Mouse (Mus musculus): ENCODE measurements around the gene Clmn. TPM values are rescaled to one million over a fixed set of nuclear protein-coding genes. Genes with fewer than 3 reads are reported as not detected.
A peak's percentile ranks its signal among the peaks of the same experiment; 100 is the strongest.
"Not testable (repeated sequence)": the region's sequence is repeated elsewhere in the genome, so short reads cannot be mapped to it uniquely, and the experiment has no call there.

The Clmn gene
- polyA plus RNA-seq, 1 experiment from 2014 or later, result 2.5 TPM

DNA sequence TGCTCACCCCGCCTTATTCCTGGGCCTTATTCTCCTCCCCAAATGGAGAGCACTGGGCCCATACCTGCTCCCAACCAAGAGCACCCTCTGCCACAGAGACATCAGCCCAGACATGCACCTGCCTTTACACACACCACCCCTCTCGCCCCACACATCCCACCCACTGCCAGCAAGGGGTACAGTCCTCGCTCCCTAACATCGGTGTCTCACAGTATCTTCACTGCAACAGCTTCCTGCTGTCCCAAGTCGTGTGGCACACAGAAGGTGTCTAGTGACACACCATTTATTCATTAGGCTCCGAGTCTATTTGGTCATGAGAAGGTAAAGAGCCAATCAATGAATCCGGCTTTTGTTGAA, 34.6 kb downstream of the Clmn start:
- Histone ChIP-seq H3K27ac (ENCODE audit: low read depth, low read length) (no peak overlapping the region), H3K4me1 (ENCODE audit: control insufficient read depth, insufficient read depth, low read length) (0 out of 2 replicates have a peak, but pooled peaks cover 2% of the 10 kb centered on the region), H3K27me3 (ENCODE audit: control insufficient read depth, insufficient read depth, low read length) (no peaks in the 10 kb centered on the region), H3K9me3 (ENCODE audit: control insufficient read depth, low read length) (no peaks in the 10 kb centered on the region), H3K36me3 (ENCODE audit: control insufficient read depth, insufficient read depth, low read length) (no peaks in the 10 kb centered on the region), H3K4me2 (no peak overlapping the region), H3K9ac (ENCODE audit: low read length) (no peak overlapping the region), H3K4me3 (ENCODE audit: low read depth, low read length) (no peak overlapping the region)
- 77% methylated on average over 7 of the region's 7 CpGs for WGBS
- ATAC-seq (ENCODE audit: low FRiP score) (no peak; the same call in 1 of the 2 replicates), DNase-seq (ENCODE audit: low spot score, missing footprints) (peak; percentile 83)

DNA sequence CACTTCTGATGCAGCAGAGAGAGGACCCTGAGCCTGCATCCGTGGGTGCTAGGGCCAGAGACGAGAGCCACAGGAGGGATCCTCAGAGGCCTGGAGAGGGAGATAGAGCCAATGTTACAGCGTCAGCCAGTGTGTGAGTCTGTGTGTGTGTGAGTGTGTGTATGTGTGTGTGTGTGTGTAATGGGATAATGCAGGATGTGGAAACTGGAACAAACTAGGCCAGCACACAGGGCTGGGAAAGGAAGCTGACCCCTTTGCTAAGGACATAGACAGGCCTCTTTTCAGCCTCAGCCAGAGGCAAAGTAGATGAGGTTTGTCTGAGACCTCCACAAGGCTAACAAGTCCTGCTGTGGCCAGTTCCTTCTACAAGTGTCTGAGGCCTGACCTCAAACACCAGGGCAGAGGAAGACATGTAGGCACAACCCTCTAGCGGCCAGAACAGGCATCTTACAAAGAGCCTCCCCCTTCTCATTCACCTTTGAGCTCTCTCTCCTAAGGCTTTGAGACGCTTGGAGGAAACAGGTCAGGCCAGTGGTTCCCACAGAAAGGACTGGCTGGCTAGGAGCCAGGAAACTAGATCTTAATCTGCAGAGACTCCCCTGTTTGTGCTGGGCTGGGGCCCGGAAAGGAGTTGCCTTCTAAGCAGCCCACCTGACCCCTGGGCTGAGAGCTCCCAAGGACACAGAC, 35.1 kb downstream of the Clmn start:
- ATAC-seq (ENCODE audit: low FRiP score), result peak; percentile 46
- H3K27me3 ChIP-seq (ENCODE audit: control insufficient read depth, insufficient read depth, low read length), result no peaks in the 10 kb centered on the region
- H3K9me3 ChIP-seq (ENCODE audit: control insufficient read depth, low read length), result no peaks in the 10 kb centered on the region
- DNase-seq (ENCODE audit: low spot score, missing footprints), result peak; percentile 84
- no peak overlapping the region for H3K27ac ChIP-seq (ENCODE audit: low read depth, low read length)
- H3K4me2 ChIP-seq, result no peak overlapping the region
- 38% methylated on average over 6 of the region's 6 CpGs for WGBS
- H3K4me3 ChIP-seq (ENCODE audit: low read depth, low read length), result no peak overlapping the region
- no peaks in the 10 kb centered on the region for H3K4me1 ChIP-seq (ENCODE audit: control insufficient read depth, insufficient read depth, low read length)
- no peaks in the 10 kb centered on the region for H3K36me3 ChIP-seq (ENCODE audit: control insufficient read depth, insufficient read depth, low read length)
- H3K9ac ChIP-seq (ENCODE audit: low read length), result no peak overlapping the region

DNA sequence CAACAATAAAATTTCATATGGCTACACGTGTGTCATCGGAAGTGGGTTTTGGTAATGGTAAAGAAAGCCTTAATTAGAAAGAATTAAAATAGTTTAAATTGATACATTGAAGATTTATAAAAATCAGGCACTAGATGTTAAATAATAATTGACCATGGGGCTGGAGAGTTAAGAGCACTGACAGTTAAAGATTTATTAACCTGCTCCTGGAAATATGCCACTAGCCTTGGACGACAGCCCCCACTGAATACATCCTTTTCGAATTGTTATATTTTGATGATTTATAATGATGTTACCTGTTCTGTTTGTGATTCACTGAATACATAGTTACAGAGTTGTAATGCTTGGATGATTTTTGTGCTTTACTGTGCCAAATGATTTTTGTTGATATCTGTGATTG, 35.9 kb downstream of the Clmn start:
- not testable (repeated sequence) for H3K4me3 ChIP-seq (ENCODE audit: low read depth, low read length); DNase-seq (ENCODE audit: low spot score, missing footprints); H3K27me3 ChIP-seq (ENCODE audit: control insufficient read depth, insufficient read depth, low read length); H3K36me3 ChIP-seq (ENCODE audit: control insufficient read depth, insufficient read depth, low read length); H3K4me2 ChIP-seq; H3K9ac ChIP-seq (ENCODE audit: low read length); H3K9me3 ChIP-seq (ENCODE audit: control insufficient read depth, low read length); H3K27ac ChIP-seq (ENCODE audit: low read depth, low read length); ATAC-seq (ENCODE audit: low FRiP score); H3K4me1 ChIP-seq (ENCODE audit: control insufficient read depth, insufficient read depth, low read length)
- 92% methylated on average over 4 of the region's 4 CpGs for WGBS

DNA sequence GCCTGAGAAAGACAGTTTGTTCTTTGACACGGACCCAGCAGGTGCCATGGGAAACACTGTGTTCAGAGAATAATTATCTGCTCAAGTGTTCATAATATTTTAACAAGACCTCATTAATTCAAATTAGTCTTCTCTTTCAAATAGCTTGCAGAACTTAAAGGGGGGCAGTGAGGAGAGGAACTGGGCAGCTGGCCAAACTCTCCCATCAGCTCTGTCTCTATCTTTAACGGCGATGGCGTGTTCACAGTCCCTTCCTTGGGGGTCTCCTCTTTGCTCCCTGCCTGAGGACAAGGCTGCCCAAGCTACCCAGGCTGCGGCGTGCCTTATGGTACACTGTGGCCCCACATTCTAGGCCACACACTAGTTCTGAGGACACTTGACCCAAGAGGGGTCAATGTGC, 37.2 kb downstream of the Clmn start:
- H3K4me1 ChIP-seq (ENCODE audit: control insufficient read depth, insufficient read depth, low read length), result no peaks in the 10 kb centered on the region
- ATAC-seq (ENCODE audit: low FRiP score), result no peak

DNA sequence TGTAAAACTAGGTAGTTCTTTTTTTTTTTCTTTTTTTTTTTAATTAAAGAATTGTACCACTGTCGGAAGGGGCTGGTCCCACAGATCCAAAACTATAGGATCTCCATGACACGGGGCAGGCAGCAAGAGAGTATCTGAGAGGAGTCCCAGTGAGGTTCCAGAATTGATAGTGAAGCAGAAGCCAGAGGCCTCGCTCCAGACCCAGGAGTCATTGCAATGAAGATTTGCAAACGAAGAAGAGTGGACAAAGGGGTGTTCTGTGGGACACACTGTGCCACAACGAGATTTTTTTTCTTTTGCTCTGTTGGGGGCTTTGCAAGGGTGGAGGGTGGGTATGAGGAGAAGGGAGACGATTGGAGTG, 40.0 kb downstream of the Clmn start:
- DNase-seq (ENCODE audit: low spot score, missing footprints) (peak; percentile 69), ATAC-seq (ENCODE audit: low FRiP score) (no peak)
- Histone ChIP-seq H3K27me3 (ENCODE audit: control insufficient read depth, insufficient read depth, low read length) (no peaks in the 10 kb centered on the region), H3K9me3 (ENCODE audit: control insufficient read depth, low read length) (no peaks in the 10 kb centered on the region), H3K27ac (ENCODE audit: low read depth, low read length) (no peak overlapping the region), H3K9ac (ENCODE audit: low read length) (no peak overlapping the region), H3K4me1 (ENCODE audit: control insufficient read depth, insufficient read depth, low read length) (peaks cover 2% of the 10 kb centered on the region; the same call in 1 of the 2 replicates), H3K4me3 (ENCODE audit: low read depth, low read length) (no peak overlapping the region), H3K36me3 (ENCODE audit: control insufficient read depth, insufficient read depth, low read length) (no peaks in the 10 kb centered on the region), H3K4me2 (no peak overlapping the region)
- 73% methylated on average over 6 of the region's 6 CpGs for WGBS

More for the DNA sequence above, 37.2 kb downstream of the Clmn start:
- no peak overlapping the region for H3K4me3 ChIP-seq (ENCODE audit: low read depth, low read length)
- H3K27me3 ChIP-seq (ENCODE audit: control insufficient read depth, insufficient read depth, low read length), result no peaks in the 10 kb centered on the region
- no peak overlapping the region for H3K9ac ChIP-seq (ENCODE audit: low read length)
- DNase-seq (ENCODE audit: low spot score, missing footprints), result peak; percentile 39
- H3K4me2 ChIP-seq, result no peak overlapping the region
- no peak overlapping the region for H3K27ac ChIP-seq (ENCODE audit: low read depth, low read length)
- H3K36me3 ChIP-seq (ENCODE audit: control insufficient read depth, insufficient read depth, low read length), result no peaks in the 10 kb centered on the region
- WGBS, result 85% methylated on average over 6 of the region's 6 CpGs
- H3K9me3 ChIP-seq (ENCODE audit: control insufficient read depth, low read length), result no peaks in the 10 kb centered on the region

DNA sequence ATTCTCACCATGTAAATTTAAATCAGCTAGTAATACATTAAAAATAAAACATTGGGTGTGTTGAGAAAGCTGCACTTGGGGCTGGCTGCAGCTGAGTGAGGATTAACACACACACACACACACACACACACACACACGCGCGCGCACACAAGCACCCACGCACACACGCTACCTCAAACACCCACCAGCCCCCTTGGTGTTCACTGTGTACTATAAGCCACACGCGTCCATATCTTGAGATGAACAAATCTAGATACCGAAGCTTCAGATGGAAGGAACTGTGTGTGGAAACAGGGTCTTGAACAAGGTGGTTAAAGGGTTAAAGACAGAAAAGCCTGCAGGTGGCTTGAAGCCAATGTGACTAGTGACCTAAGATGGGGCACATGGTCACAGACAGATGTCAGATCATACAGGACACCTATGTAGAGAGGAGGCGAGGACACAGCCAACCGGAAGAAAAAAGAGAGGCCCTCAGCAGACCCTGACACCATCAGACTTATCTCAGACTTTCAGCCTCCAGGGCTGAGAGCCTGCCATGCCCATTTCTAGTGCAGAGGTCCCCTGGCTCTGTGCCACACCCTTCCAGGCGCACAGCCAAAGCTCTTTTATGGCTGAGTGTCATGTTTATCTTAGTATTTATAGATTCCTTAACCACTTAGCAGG, 40.5 kb downstream of the Clmn start:
- ATAC-seq (ENCODE audit: low FRiP score), result 0 out of 2 replicates have a peak, but pooled peaks have one; percentile 54
- H3K4me3 ChIP-seq (ENCODE audit: low read depth, low read length), result no peak overlapping the region
- peaks cover 2% of the 10 kb centered on the region; the same call in 1 of the 2 replicates for H3K4me1 ChIP-seq (ENCODE audit: control insufficient read depth, insufficient read depth, low read length)
- H3K4me2 ChIP-seq, result no peak overlapping the region
- 90% methylated on average over 12 of the region's 12 CpGs for whole genome bisulfite sequencing
- no peaks in the 10 kb centered on the region for H3K27me3 ChIP-seq (ENCODE audit: control insufficient read depth, insufficient read depth, low read length)
- H3K9ac ChIP-seq (ENCODE audit: low read length), result no peak overlapping the region
- H3K36me3 ChIP-seq (ENCODE audit: control insufficient read depth, insufficient read depth, low read length), result no peaks in the 10 kb centered on the region
- H3K9me3 ChIP-seq (ENCODE audit: control insufficient read depth, low read length), result no peaks in the 10 kb centered on the region
- H3K27ac ChIP-seq (ENCODE audit: low read depth, low read length), result no peak overlapping the region
- DNase-seq (ENCODE audit: low spot score, missing footprints), result peak; percentile 79

DNA sequence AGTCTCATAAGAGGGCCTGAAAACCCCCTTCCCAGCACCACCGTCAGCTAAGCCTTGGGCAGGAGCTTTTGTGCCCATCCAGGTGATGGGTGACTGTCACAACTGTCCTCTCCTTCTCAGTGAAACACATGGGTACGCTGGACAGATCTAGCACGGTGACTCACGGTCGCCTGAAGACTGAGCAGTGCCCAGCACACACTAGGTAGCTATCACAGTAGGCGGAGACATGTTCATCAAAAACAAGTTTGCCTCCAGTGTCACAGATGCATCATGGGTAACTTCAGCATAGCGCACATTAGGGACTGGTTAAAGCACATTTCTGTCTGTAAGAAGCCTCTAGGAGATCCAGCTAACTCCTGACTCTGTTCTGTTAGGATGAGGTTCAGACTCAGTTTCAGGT, 41.2 kb downstream of the Clmn start:
- Histone ChIP-seq H3K27me3 (ENCODE audit: control insufficient read depth, insufficient read depth, low read length) (no peaks in the 10 kb centered on the region), H3K9ac (ENCODE audit: low read length) (no peak overlapping the region), H3K9me3 (ENCODE audit: control insufficient read depth, low read length) (no peaks in the 10 kb centered on the region), H3K4me2 (no peak overlapping the region), H3K4me1 (ENCODE audit: control insufficient read depth, insufficient read depth, low read length) (peaks cover 2% of the 10 kb centered on the region; the same call in 1 of the 2 replicates), H3K36me3 (ENCODE audit: control insufficient read depth, insufficient read depth, low read length) (no peaks in the 10 kb centered on the region), H3K27ac (ENCODE audit: low read depth, low read length) (no peak overlapping the region), H3K4me3 (ENCODE audit: low read depth, low read length) (no peak overlapping the region)
- DNase-seq (ENCODE audit: low spot score, missing footprints), result peak; percentile 23
- ATAC-seq (ENCODE audit: low FRiP score), result no peak
- WGBS, result 93% methylated on average over 7 of the region's 7 CpGs

DNA sequence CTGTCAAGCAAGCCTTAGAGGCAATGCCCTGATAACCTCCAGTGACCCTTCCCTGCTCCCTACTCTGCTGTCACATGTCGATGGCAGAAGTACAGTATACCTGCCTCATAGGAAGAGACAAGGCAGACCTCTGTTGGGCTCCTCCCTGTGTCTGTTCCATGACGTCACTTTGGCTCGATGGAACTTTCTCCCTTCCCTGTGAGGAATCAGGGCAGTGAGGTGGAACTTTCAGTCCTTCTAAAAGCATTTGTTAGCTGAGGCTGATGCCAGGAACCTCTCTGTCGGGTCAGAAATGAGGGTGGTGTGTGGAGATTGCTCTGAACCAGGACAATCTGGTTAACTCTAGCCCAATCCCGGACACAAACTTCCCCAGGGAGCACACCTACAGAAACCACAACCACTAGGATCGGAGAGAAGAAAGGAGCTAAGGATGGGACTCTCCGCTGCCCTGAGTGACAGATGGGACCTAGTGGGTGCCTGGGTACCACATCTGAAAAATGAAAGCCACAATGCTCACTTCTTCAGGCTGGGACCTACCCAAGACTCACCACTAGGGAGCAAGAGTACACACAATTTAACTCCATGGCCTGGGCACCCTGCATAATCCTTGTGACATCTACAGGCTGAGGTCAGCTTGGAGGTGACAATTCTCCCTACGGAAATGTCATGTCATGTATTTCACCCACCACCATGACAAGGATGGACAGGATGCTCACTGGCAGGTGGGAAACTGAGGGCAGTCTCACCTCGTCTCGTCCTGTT, 41.9 kb downstream of the Clmn start:
- ATAC-seq (ENCODE audit: low FRiP score) (no peak), DNase-seq (ENCODE audit: low spot score, missing footprints) (no peak)
- Histone ChIP-seq H3K4me1 (ENCODE audit: control insufficient read depth, insufficient read depth, low read length) (peaks cover 2% of the 10 kb centered on the region; the same call in 1 of the 2 replicates), H3K4me2 (no peak overlapping the region), H3K36me3 (ENCODE audit: control insufficient read depth, insufficient read depth, low read length) (no peaks in the 10 kb centered on the region), H3K27ac (ENCODE audit: low read depth, low read length) (no peak overlapping the region), H3K9me3 (ENCODE audit: control insufficient read depth, low read length) (no peaks in the 10 kb centered on the region), H3K27me3 (ENCODE audit: control insufficient read depth, insufficient read depth, low read length) (no peaks in the 10 kb centered on the region), H3K4me3 (ENCODE audit: low read depth, low read length) (no peak overlapping the region), H3K9ac (ENCODE audit: low read length) (no peak overlapping the region)
- WGBS, result 87% methylated on average over 10 of the region's 10 CpGs

DNA sequence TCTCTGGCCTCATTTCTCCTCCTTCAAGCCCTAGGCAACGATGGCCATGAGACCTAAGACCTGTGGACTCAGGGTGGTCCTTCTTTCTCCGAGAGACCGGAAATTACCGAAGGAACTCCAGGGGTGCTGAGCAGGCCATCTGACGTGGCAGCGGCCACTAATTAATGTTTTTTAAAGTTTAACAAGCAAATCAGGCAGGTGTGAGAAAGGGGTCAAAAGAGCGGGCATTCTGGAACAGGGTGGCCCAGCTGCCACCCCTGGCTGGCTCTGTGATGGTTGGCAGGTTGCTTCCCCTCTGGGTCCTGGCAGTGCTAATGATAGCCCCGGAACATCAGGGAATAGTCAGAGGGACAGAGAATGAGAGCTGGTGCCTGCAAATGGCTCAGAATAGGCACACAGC, 42.7 kb downstream of the Clmn start:
- WGBS, result 65% methylated on average over 8 of the region's 8 CpGs
- H3K9ac ChIP-seq (ENCODE audit: low read length), result no peak overlapping the region
- H3K27me3 ChIP-seq (ENCODE audit: control insufficient read depth, insufficient read depth, low read length), result no peaks in the 10 kb centered on the region
- no peaks in the 10 kb centered on the region for H3K36me3 ChIP-seq (ENCODE audit: control insufficient read depth, insufficient read depth, low read length)
- DNase-seq (ENCODE audit: low spot score, missing footprints), result no peak
- H3K4me2 ChIP-seq, result no peak overlapping the region
- H3K27ac ChIP-seq (ENCODE audit: low read depth, low read length), result no peak overlapping the region
- no peaks in the 10 kb centered on the region for H3K9me3 ChIP-seq (ENCODE audit: control insufficient read depth, low read length)
- H3K4me3 ChIP-seq (ENCODE audit: low read depth, low read length), result no peak overlapping the region
- peaks cover 8% of the 10 kb centered on the region for H3K4me1 ChIP-seq (ENCODE audit: control insufficient read depth, insufficient read depth, low read length)
- no peak for ATAC-seq (ENCODE audit: low FRiP score)
